Mouse (Mus musculus): ENCODE measurements around the gene Zbtb16. TPM values are rescaled to one million over a fixed set of nuclear protein-coding genes. Genes with fewer than 3 reads are reported as not detected.

Zbtb16 gene
- total and polyA plus RNA-seq, 2 experiments from 2014 or later: 6.8 to 13.5 TPM

DNA sequence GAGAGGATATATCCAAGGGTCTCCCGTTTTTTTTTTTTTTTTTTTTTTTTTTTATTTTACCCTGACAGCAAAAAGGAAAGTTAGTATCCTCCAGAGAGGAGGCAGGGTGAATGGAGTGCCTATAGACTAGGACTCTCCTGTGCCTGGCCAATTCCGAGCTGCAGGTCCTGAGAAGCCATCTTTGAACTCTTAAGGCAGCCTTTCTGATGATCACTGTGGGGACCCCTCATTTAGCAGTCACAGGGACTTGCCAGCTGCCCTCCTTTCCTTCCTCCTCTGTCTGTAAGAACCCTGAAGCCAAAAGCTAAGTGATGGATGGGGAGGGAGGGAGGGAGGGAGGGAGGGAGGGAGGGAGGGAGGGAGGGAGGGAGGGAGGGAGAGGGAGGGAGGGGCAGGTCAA lies 98.1 kb downstream of the Zbtb16 start:
- ATAC-seq (no peak), DNase-seq (ENCODE audit: low spot score) (no peak)
- H3K27me3 ChIP-seq (ENCODE audit: insufficient read depth, low read length): no peaks in the 10 kb centered on the region
- H3K36me3 ChIP-seq (ENCODE audit: insufficient read depth, low read length): no peaks in the 10 kb centered on the region
- H3K4me3 ChIP-seq (ENCODE audit: low read length): no peak overlapping the region
- H3K9ac ChIP-seq (replicated peaks; ENCODE audit: low read length): no peak overlapping the region
- peak overlapping the region; percentile 47 for H3K4me2 ChIP-seq (ENCODE audit: low read depth, low read length)
- TF ChIP-seq CTCF (IDR thresholded peaks at IDR 0.05; ENCODE audit: low read depth): no peak
- H3K4me1 ChIP-seq (ENCODE audit: insufficient read depth, low read length): peaks cover 57% of the 10 kb centered on the region
- WGBS: 11% methylated on average over 2 of the region's 2 CpGs
- no peaks in the 10 kb centered on the region for H3K9me3 ChIP-seq (ENCODE audit: low read length)
- H3K27ac ChIP-seq: peak overlapping the region; percentile 79

DNA sequence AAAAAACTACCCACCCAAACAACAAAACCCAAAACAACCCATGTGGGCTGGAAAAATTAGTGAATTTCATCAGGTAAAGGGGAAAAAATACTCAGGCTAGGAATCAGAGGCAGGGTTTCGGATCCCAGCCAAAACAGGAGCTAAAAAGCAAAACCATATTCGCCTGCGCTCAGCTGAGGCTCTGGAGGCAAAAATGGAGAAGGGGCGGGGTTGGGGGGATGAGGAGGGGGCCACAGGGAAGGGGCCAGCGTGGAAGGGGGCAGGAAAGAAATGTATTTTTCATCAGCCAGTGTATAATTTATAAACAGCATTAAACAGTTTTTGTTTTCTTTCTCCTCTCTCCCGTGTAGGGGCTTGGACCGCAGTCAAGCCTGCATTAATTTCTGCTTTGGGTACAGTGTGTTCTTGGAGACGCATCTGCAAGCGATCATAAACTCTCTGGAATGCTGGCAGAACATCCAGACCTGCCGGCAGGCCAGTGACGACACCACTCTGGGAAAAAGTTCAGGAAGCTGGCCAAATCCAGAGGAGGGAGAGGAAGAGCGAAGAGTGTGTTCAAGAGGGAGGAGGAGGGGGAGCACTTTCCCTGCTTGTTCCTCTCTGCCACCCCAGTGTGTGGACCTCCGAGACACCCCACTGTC lies 98.7 kb downstream of the Zbtb16 start:
- DNase-seq (ENCODE audit: low spot score) (peak; percentile 81), ATAC-seq (peak; percentile 14; the same call in 1 of the 2 replicates)
- H3K4me2 ChIP-seq (ENCODE audit: low read depth, low read length): peak overlapping the region; percentile 47
- H3K36me3 ChIP-seq (ENCODE audit: insufficient read depth, low read length): no peaks in the 10 kb centered on the region
- peak overlapping the region; percentile 79 for H3K27ac ChIP-seq
- H3K9me3 ChIP-seq (ENCODE audit: low read length): no peaks in the 10 kb centered on the region
- no peak for TF ChIP-seq CTCF (IDR thresholded peaks at IDR 0.05; ENCODE audit: low read depth)
- H3K4me3 ChIP-seq (ENCODE audit: low read length): peak overlapping the region; percentile 3; the same call in 1 of the 2 replicates
- H3K9ac ChIP-seq (replicated peaks; ENCODE audit: low read length): 0 out of 2 replicates have a peak overlapping the region, but pooled peaks have one; percentile 28
- 19% methylated on average over 13 of the region's 13 CpGs for WGBS
- H3K4me1 ChIP-seq (ENCODE audit: insufficient read depth, low read length): peaks cover 58% of the 10 kb centered on the region
- H3K27me3 ChIP-seq (ENCODE audit: insufficient read depth, low read length): no peaks in the 10 kb centered on the region

DNA sequence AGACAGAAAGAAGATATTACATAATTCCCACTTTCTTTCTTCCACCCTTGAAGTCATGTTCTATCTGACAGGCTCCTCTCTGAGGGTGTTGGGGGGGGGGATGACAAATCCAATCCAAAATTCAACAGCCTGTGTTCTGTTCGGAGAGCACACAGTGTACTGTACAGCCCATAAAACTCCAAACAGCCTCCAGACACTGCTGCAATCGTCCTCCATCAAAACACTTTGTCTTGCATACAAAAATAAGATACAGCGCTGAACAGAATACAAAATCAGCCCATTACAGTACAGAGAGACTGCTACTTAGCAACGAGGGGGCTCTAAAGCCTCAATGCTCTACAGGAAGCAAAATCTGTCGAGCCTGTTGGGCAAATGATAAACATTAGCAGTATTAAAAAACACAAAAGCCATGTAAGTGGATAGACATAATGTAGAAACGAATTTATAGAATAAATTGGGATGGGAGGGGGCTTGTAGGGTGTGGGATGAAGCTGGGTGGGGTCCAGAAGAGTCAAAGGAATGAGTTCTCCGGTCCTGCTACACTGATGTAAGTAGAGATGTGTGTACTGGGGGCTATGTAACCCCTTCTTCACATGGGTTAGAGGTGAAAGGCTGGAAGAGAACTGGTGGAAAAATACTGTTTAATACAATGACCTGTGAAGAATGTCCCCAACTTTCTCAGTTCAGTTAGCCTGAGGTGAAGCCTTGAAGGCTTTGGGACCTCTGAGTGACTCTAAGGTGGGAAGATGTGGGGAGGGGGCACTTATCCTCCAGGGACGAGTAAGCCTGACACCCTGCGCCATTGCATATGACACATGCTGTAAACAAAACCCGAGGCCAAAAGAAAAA lies 99.4 kb downstream of the Zbtb16 start:
- Histone ChIP-seq H3K27me3 (ENCODE audit: insufficient read depth, low read length) (no peaks in the 10 kb centered on the region), H3K9me3 (ENCODE audit: low read length) (no peaks in the 10 kb centered on the region), H3K9ac (replicated peaks; ENCODE audit: low read length) (0 out of 2 replicates have a peak overlapping the region, but pooled peaks have one; percentile 28), H3K4me1 (ENCODE audit: insufficient read depth, low read length) (peaks cover 59% of the 10 kb centered on the region), H3K27ac (peak overlapping the region; percentile 79), H3K4me2 (ENCODE audit: low read depth, low read length) (peak overlapping the region; percentile 47), H3K36me3 (ENCODE audit: insufficient read depth, low read length) (no peaks in the 10 kb centered on the region), H3K4me3 (ENCODE audit: low read length) (no peak overlapping the region)
- ATAC-seq: peak; percentile 55
- TF ChIP-seq CTCF (IDR thresholded peaks at IDR 0.05; ENCODE audit: low read depth): no peak
- DNase-seq (ENCODE audit: low spot score): peak; percentile 74
- WGBS: 13% methylated on average over 10 of the region's 10 CpGs

- ATAC-seq (no peak), DNase-seq (ENCODE audit: low spot score) (no peak)
- WGBS: 31% methylated on average over 12 of the region's 12 CpGs
- Histone ChIP-seq H3K4me3 (ENCODE audit: low read length) (no peak overlapping the region), H3K4me2 (ENCODE audit: low read depth, low read length) (no peak overlapping the region), H3K27me3 (ENCODE audit: insufficient read depth, low read length) (no peaks in the 10 kb centered on the region), H3K9ac (replicated peaks; ENCODE audit: low read length) (no peak overlapping the region; the same call in 1 of the 2 replicates), H3K27ac (peak overlapping the region; percentile 79), H3K36me3 (ENCODE audit: insufficient read depth, low read length) (no peaks in the 10 kb centered on the region), H3K4me1 (ENCODE audit: insufficient read depth, low read length) (peaks cover 58% of the 10 kb centered on the region), H3K9me3 (ENCODE audit: low read length) (no peaks in the 10 kb centered on the region)
- peak; percentile 39 for TF ChIP-seq CTCF (IDR thresholded peaks at IDR 0.05; ENCODE audit: low read depth)
These were observed 100.3 kb downstream of the Zbtb16 start for GRCm38 (mm10) chr9:48735466-48736312.

- no peak for ATAC-seq
- DNase-seq (ENCODE audit: low spot score): no peak
- 82% methylated on average over 12 of the region's 12 CpGs for WGBS
- H3K27me3 ChIP-seq (ENCODE audit: insufficient read depth, low read length): no peaks in the 10 kb centered on the region
- TF ChIP-seq CTCF (IDR thresholded peaks at IDR 0.05; ENCODE audit: low read depth): no peak
- H3K4me1 ChIP-seq (ENCODE audit: insufficient read depth, low read length): peaks cover 61% of the 10 kb centered on the region
- no peak overlapping the region for H3K4me2 ChIP-seq (ENCODE audit: low read depth, low read length)
- no peak overlapping the region for H3K9ac ChIP-seq (replicated peaks; ENCODE audit: low read length)
- peak overlapping the region; percentile 79 for H3K27ac ChIP-seq
- H3K9me3 ChIP-seq (ENCODE audit: low read length): no peaks in the 10 kb centered on the region
- H3K36me3 ChIP-seq (ENCODE audit: insufficient read depth, low read length): no peaks in the 10 kb centered on the region
- H3K4me3 ChIP-seq (ENCODE audit: low read length): no peak overlapping the region
These were observed 101.1 kb downstream of the Zbtb16 start for GRCm38 (mm10) chr9:48734725-48735465.

All from hindbrain, postnatal 0 days (tissue).